Mouse (Mus musculus) heart, adult 8-10 months (tissue): Measurements from ENCODE around the gene Nrp1. TPM values are rescaled to one million over a fixed set of nuclear protein-coding genes. Genes with fewer than 3 reads are reported as not detected.

Experiments used
- DNase-seq: peaks from one replicate; pipeline ENCODE4 v3.0.0; 2022; ENCODE audit warnings: low spot score
- total RNA-seq, 4 experiments: library from RNA; stranded (reverse); gene quantifications; 2 replicates each; pipeline ENCODE4 v1.2.4; 2022

Nrp1 gene
- total RNA-seq = 100 to 1,000 TPM in 2 of 4 experiments, 10 to 100 TPM in 2; 92.6 to 130 (median 102) TPM

GRCm38 (mm10) chr8:128358406-128358755 lies at the start of gene Nrp1:
Nrp1 (plus strand) TSS chr8:128358604.
- DNase-seq = peak; percentile 65

DNA sequence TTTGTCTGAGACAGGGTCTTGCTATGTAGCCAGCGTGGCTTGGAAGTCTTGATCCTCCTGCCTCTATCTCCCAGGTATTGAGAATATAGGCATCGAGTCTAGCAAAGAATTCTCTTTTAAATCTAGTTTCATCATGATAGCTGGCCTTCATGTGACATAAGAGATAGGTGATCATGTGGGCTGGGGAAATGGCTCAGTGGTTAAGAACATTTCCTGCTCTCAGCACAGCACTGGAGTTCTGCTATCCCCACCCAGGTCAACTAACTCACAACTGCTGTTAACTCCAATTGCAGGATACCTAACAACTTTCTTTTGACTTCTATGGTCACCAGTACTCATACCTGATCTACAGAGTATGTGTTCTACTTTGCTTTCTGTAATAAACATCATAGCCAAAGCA lies 37.6 kb upstream of the Nrp1 start:
- no peak for DNase-seq

GRCm38 (mm10) chr8:128327281-128327680 lies 31.1 kb upstream of the Nrp1 start:
- no peak for DNase-seq

DNA sequence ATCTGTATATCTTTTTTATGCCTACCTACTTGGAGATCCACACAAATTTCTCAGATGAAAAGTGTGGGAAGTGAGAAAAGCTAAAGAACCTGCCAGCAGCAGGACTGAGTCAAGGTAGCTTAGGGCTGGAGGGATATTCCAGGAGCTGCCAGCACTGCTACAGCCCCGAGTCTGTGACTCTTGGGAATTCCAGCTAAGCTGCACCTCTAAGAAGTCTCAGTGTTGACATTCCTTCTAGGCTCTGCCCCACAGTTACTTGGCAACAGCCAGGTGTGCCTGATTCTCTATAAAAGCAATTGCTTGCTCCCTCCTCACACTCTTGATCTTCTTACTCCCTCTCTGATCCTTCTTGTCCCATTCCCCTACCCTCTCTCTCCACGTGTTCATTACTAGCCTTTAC lies 30.5 kb upstream of the Nrp1 start:
- no peak for DNase-seq

- no peak for DNase-seq
Measured at GRCm38 (mm10) chr8:128329502-128329901, 28.9 kb upstream of the Nrp1 start.

DNA sequence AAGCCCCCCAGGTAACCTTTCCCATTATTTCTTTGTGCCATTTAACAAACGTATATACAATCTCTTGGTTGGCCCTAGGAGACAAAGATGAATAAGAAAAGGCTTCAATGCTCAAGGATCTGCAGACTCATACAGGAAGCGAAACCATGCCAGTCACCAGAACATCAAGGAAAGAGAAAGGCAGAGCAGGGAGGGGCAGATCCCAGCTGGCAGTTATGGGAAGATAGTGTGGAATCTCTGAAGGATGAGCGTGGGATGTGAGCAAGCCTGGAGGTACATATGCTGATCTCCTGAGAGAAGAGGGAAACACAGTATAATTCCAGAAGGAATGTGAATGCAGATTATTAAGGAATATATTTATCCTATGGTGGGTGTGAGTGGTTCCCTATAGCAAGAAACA lies 22.4 kb upstream of the Nrp1 start:
- DNase-seq = no peak

- no peak for DNase-seq
Measured at GRCm38 (mm10) chr8:128338951-128339350, 19.5 kb upstream of the Nrp1 start.

DNA sequence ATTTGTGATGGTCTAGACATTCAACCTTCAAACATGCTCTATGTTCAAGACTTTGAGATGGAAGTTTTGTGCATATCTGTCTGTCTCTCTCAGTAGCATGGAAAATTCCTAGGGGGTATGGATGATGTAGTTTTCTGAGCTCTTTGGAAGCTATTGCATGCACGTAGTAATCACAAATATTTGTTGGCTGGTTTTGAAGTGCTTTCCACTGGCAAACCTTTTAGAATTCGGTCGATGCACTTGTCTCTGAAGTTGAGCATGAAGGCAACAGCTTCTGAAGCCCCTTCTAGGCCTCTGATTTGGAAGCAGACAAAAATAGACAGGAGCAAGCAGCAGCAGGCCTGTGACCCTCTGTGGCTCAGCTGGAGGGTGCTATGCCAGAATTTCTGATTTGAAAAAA lies 18.9 kb upstream of the Nrp1 start:
- DNase-seq = no peak

- no peak for DNase-seq
Measured at GRCm38 (mm10) chr8:128350405-128350804, 8.0 kb upstream of the Nrp1 start.

DNA sequence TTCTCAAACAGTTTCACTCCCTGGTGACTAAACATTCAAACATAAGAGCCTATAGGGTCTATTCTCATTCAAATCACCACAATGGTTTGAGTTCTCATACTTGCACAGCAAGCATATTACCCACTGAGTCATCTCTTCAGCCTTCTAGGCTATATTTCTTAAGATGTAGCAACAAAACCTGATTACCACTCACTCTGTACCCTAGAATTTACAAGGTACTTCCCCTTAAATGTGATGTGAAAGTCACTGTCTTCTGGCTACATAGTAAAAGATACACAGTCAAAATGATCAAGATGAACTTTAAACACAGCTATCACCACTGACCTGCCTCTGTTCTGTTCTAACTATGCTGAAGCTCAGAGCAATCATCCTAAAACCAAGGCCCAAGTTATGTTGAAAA lies 7.2 kb upstream of the Nrp1 start:
- DNase-seq = no peak

DNA sequence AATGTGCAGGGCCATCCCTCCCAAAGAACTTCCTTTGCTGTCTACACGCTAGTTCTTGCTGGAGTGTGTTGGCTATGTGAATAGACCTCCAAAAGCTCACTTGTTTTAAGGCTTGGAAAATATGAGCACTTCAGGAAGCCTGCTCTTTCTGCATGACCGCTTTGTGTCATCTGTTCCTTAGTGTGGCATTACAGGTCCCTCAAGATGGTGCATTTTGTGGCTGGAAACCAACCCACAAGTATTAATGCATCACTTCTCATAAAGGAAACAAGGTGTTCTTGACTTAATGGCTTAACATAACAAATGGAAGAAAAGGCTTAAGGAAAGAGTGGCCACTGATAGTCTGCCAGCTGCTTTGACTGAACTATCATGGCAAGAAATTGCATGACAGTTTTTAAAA lies 5.6 kb upstream of the Nrp1 start:
- DNase-seq = no peak

GRCm38 (mm10) chr8:128353999-128354398 lies 4.4 kb upstream of the Nrp1 start:
- DNase-seq = no peak

GRCm38 (mm10) chr8:128355091-128355490 lies 3.3 kb upstream of the Nrp1 start:
- no peak for DNase-seq

DNA sequence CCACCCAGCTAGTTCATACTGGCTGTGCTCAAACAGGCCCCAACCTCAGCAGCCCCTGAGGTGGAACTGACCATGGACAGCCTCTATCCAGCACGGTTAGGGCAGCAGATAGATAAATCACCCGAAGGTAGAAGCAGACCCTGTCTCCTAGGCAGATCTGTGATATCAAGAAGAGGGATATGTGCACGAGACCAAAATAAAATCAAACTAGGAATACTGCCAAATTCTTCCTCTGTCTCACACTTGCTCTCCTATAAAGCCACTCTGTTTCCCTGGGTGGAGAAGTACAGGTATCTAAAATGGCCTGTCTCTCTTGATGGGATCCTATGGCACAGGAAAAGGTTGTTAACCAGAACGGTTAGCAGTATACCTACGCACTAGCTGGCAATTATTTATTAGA lies 2.2 kb upstream of the Nrp1 start:
- no peak for DNase-seq

GRCm38 (mm10) chr8:128356796-128357539 lies 1.4 kb upstream of the Nrp1 start:
- peak; percentile 88 for DNase-seq

DNA sequence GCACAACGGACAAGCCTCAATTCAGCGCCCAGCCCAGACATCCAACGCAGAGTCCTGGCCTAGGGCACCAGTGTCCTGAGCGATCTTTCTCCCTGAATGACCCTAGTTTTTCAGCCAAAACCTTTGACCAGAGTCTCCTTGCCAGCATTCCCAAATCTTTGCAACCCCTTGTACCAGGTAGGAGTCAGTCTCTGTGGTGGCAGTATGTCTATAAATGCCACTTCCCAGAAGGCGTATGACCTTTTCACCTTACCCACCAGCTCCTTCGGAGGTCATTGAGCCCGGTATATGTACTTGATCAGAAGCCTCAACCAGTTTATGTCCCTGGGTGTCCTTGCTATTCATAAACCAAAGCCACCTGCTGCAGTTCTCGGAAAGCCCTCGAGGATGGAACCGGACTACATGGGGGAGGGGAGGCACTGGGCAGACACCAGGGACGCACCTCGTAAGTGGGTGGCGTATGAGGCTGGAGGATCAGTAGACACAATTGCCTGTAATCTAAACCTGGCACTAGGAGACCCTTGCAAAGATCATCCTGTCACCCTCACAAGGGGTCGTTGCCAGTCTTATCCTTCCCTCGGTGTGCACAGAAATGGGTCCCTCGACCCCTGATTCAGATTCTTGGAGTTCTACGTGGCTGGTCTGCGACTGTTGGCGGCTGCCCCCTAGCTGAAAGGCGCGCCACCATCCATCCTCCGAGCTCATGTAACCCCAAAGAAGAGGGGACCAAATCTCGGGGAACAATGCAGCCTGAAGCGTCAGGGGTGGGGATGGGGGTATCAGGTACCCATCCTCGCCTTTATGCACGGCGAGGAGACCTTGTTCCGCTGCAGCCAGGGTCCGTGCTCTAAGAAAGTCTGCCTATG lies 631 bp upstream of the Nrp1 start:
- peak; percentile 80 for DNase-seq

DNA sequence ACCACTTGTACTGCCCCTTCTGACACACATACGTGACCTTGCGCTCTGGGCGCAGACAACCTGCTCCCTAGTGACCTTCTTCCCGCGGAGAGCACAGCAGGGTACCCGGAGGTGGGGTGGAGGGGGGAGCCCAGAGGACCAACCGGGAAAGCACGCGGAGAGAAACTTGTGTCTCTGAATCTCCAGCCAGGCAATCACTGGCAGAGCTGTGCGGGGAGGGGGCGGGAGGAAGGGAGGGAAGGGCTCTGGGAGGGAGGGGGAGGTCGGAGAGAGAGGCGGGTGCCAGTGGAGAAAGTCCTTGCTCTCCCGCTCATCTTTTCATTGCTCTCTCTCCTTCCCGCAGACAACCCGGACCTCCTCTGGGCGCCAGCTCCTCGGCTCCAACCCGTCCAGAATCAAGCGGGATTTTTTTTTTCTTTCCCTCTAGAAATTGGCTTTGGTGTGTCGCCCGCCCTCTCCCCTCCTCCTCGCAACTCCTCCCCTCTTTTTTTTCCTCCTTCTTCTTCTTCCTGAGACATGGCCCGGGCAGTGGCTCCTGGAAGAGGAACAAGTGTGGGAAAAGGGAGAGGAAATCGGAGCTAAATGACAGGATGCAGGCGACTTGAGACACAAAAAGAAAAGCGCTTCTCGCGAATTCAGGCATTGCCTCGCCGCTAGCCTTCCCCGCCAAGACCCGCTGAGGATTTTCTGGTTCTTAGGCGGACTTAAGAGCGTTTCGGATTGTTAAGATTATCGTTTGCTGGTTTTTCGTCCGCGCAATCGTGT lies 534 bp downstream of the Nrp1 start:
- DNase-seq = peak; percentile 92

DNA sequence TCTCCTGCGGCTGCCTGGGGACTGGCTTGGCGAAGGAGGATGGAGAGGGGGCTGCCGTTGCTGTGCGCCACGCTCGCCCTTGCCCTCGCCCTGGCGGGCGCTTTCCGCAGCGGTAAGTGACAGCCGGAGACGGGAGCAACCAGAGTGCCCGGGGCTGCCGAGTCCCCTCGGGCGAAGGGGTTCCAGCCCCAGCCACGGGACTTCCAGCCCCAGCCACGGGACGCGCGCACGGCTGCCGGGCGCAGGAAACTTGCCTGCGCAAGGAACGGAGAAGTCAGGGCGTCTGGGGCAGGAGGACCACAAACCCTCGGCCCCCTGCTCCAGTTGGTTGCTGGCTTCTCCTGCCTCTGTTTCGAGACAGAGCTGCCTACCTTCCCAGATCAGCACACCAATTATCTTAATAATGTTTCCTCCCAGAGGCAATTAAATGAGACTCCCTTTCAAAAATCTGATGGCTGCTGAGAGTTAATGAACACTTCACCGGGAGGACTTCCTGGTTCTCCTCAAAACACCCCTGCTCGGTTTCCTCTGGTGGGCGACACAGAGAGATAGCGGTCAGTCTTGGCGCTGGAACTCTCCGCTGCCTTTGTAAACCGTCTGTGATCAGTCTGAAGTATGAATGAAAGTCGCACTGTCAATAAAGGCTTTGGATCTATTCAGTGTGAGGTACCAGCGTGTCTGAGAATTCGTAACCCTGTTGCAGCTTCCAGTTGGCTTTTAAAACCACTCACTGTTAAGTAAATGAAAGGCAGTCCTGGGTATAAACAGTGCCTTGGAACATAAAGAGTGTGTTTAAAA lies 1.3 kb downstream of the Nrp1 start:
- no peak for DNase-seq

DNA sequence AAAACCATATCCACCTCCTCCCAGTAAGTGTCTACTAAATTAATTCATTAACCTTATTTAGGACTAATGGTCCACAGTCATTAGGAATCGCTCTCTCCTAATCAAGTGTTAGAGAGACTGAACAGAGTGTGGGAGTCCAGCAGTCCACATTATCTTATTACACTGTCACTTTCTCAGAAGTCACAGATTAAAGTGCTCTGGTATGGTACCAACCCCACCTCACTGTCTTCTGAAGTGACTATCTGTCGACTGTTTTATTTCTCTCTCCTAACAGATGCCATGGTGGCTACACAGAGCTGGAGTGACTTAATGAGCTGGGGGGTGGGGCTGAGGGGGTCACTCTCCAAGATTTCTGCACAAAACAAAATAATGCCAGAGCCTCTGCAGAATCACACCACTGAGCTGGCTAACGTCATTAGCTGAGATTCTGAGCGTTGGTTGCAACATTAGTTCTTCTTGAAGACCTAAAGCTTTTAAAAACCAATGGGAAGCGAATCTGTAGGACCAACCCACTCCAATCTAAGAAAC lies 3.0 kb downstream of the Nrp1 start:
- DNase-seq = no peak

- peak; percentile 92 for DNase-seq
Measured at GRCm38 (mm10) chr8:128362940-128363595, 4.7 kb downstream of the Nrp1 start.

DNA sequence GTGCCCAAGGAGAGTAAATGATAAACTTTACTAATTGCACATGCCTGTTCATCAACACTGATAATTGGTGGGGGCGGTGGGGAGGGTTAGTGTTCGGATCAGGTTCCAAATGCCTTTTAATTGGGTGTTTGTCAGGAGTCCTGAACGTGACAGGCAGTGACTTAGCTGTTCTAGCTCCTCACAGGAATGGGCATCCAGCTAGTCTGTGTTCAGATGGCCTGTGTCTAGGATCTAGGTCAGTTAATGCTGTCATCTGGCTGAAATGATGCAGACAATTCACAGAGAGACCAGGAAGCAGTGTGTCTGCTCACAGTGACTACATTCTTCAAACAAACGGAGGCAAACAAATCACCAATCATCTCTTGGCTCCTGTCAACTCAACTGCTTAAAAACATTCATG lies 12.1 kb downstream of the Nrp1 start:
- no peak for DNase-seq
